Mouse (Mus musculus): ENCODE data around the gene Mxi1. TPM values are rescaled to one million over a fixed set of nuclear protein-coding genes. Genes with fewer than 3 reads are reported as not detected.
"Not testable (repeated sequence)": the region's sequence is repeated elsewhere in the genome, so short reads cannot be mapped to it uniquely, and the experiment has no call there.

Mxi1 gene
- total RNA-seq, 4 experiments from 2014 or later: 38.7 to 49.2 (median 46.0) TPM

- no peak for DNase-seq (ENCODE audit: low spot score)
Observed at GRCm38 (mm10) chr19:53364551-53364950, 54.2 kb downstream of the Mxi1 start.

- DNase-seq (ENCODE audit: low spot score): peak; percentile 77
Observed at GRCm38 (mm10) chr19:53364963-53365362, 54.6 kb downstream of the Mxi1 start.

- no peak for DNase-seq (ENCODE audit: low spot score)
Observed at GRCm38 (mm10) chr19:53366057-53366775, 55.9 kb downstream of the Mxi1 start.

DNA sequence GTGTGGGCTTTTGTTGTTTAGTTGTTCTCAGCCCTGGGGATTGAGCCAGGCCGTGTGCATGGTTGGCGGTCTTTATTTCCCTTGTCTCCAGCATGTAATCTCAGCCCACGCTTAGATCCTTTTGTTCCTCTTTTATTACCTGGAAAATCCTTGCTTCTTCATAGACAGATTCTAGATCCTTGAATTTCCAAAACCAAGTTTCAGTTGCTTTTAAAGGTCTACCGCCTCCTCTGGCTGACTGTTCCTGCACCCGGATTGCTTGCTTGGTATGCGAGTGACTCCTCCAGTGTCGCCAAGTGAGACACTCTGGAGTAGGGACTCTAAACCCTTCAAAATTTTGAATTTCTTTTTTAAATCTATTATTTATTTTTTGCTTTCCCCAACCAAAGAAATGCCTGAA, 56.6 kb downstream of the Mxi1 start:
- DNase-seq (ENCODE audit: low spot score): no peak

GRCm38 (mm10) chr19:53369469-53370043, 59.2 kb downstream of the Mxi1 start:
- DNase-seq (ENCODE audit: low spot score): peak; percentile 79

GRCm38 (mm10) chr19:53370233-53370632, 59.9 kb downstream of the Mxi1 start:
- no peak for DNase-seq (ENCODE audit: low spot score)

DNA sequence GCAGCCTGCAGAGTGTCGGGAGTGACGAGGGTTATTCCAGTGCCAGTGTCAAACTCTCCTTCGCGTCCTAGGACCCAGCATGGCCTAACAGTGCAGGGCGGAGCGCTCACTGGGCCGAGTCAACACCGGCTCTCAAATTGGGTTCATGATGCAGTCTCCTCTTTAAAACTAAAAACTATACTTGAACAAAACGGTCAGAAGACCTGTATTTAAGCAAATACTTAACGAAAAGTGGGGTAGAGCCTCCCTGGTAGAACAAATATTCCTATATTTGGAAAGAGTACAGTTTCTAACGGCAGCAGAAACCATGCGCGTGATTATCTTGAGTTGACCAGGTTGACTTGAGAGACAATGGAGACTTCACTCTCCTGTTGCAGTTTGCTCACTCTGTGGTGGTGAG, 61.3 kb downstream of the Mxi1 start, which contains the start of gene Gm10197:
TSS of gene Gm10197 (minus strand) at position 101 of the 400 bp plus-strand sequence.
- no peak for DNase-seq (ENCODE audit: low spot score)

- DNase-seq (ENCODE audit: low spot score): no peak
Observed at GRCm38 (mm10) chr19:53373570-53373969, 63.3 kb downstream of the Mxi1 start.

- no peak for DNase-seq (ENCODE audit: low spot score)
Observed at GRCm38 (mm10) chr19:53375299-53375698, 65.0 kb downstream of the Mxi1 start.

DNA sequence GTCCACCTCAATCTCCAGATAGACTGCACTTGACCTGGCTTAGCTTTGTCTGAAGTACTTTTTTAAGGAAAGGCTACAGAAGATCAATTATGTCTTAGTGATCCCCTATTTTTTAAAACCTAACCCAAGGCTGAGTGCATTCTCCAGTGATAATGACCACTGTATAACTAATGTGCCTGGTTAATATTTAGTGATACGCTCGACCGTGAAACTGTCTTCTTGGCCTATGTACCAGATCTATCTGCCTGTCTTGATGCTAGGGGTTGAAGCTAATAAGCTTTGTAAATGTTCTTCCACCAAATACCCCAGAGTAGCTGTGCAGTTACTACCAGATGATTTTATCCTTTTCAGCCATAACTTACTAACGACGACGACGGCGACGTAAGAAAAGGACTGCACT, 65.5 kb downstream of the Mxi1 start:
- DNase-seq (ENCODE audit: low spot score): no peak

DNA sequence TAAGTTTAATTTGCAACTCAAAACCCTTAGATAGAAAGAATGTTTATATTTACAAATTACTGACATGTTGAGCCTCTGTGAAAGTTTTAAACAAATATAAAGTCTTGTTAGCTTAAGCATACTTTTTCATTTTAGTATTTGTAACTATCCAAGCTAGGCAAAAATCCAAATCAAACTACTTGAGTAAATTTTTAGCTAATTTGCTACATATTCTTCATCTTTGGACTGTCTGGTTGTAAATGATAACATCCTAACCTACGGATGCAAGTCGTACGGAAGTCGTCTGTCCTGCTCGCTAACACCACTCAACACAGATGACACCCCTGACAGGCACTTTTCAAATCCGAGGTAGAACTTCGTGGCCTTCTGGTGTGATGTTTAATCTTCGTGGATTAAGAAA, 67.3 kb downstream of the Mxi1 start:
- no peak for DNase-seq (ENCODE audit: low spot score)

DNA sequence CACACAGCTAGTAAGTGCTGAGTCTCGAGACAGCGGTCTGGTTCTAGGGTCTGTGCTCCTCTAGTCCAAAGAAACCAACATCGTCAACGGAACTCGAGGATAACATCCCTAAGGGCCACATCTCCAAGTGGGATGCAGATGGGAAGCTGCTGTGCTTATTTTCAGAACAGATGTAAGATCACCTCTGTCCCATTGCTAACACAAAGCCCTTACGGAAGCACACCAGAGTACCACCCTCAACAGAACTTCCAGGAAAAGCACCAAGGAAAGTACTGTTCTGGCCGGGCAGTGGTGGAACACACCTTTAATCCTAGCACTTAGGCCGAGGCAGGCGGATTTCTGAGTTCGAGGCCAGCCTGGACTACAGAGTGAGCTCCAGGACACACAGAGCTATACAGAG, 68.1 kb downstream of the Mxi1 start:
- no peak for DNase-seq (ENCODE audit: low spot score)

DNA sequence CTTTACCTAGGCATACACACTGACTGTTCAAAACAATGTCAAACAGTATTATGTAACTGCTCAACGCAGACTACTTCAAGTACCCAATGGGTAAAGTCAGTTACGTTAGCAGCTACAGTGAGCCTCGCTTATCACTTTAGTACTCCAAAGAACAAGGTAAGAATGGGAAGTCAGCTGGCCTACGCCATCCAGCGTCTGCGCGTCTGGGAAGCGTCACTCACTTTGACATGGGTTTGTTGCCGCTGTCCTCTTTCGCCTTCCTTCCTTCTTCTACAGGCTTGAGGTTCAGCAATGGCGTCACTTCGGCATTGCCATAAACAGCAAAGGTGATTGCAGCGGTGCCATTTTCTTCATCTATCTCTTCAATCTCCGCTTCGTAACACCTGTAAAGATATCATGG, 73.0 kb downstream of the Mxi1 start:
- no peak for DNase-seq (ENCODE audit: low spot score)

DNA sequence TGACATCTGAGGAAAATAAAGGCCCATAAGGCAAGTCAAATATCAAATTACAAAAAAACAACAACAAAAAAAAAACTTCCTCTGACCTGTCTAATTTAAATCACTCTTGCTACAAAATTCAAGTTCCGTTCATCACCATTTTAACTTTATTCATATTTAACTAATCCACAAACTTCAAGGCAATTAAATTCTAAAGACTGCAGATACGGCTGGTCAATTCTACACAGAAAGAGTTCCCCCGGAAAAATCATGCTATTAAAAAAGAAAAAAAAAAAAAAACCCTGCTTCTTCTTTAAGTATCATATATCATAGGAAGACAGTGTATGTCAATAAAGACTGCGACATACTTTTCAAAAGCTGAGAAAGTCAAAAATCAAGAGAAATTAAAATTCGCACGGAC, 79.1 kb downstream of the Mxi1 start:
- DNase-seq (ENCODE audit: low spot score): no peak

GRCm38 (mm10) chr19:53389851-53390431, 79.6 kb downstream of the Mxi1 start:
- DNase-seq (ENCODE audit: low spot score): peak; percentile 24

DNA sequence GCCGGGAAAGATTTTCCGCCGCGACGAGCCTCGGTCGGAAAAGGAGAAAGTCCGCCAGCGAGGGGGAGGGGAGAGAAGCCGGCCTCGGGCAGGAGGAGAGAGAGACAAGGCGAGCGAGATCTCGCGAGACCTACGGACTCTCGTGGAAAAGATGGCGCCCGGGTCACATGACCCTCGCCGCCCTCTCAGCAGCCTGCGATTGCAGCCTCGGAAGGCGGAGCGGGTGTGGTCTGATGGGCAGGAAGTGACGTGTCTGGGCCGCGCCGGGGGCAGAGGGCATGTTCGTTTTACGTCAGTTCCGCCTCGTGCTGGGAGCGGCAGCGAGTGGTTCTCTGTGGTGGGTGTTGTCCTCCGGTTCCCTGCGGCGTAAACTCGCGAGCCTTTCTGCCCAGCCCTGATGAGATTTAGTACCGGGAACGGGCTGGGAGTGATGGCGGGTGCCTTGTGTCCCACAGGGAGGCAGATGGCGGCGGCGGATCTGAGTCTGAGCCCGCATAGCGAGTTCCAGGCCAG, 80.2 kb downstream of the Mxi1 start, which contains the start of gene Smndc1:
TSS of gene Smndc1 (minus strand) at position 84 of the 513 bp plus-strand sequence.
- peak; percentile 98 for DNase-seq (ENCODE audit: low spot score)

GRCm38 (mm10) chr19:53391386-53391785, 81.1 kb downstream of the Mxi1 start:
- no peak for DNase-seq (ENCODE audit: low spot score)

GRCm38 (mm10) chr19:53391787-53392186, 81.5 kb downstream of the Mxi1 start:
- DNase-seq (ENCODE audit: low spot score): no peak

DNA sequence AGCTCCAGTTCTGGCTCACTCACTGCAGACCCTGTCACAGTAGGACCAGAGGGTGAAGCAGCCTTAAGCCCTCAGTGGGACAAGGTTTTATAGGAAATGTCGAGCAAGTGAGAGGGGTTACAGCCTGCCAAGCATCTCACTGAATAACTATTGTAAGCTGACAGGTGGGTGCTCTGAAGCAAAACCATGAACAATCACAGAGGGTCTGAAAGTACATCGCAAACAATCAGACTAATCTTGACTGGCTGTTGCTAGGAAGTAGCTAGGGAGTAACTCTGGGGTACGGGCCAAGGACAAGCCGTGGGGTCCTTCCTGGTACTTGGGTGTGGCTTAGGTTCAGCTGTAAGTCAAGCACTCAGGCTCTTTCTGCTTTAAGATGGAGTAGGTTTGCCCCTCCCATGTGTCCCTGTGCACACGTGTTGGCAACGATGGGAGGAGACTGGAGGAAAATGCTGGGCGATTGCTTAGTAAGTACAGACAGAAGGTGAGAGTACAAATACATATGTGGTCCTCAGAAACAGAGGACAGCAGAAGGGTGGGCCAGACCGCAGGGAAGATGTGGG, 82.5 kb downstream of the Mxi1 start:
- DNase-seq (ENCODE audit: low spot score): no peak

DNA sequence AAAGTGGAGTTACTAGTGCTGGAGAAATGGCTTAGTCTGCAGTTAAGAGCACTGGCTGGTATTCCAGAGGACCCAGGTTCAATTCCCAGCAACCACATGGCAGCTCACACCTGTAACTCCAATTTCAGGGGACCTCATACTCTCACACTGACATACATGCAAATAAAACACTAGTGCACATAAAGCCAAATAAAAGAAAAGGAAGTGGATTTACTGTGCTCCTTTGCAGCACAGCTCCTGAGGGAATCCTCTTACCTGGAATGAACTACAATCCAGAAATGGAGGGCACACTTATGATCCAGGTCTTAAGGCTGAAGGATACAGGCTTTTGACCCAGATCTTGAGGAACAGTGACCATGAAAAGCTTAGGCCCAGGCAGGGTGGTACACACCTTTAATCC, 83.3 kb downstream of the Mxi1 start:
- no peak for DNase-seq (ENCODE audit: low spot score)

- peak; percentile 75 for DNase-seq (ENCODE audit: low spot score)
Observed at GRCm38 (mm10) chr19:53394552-53394951, 84.2 kb downstream of the Mxi1 start.

DNA sequence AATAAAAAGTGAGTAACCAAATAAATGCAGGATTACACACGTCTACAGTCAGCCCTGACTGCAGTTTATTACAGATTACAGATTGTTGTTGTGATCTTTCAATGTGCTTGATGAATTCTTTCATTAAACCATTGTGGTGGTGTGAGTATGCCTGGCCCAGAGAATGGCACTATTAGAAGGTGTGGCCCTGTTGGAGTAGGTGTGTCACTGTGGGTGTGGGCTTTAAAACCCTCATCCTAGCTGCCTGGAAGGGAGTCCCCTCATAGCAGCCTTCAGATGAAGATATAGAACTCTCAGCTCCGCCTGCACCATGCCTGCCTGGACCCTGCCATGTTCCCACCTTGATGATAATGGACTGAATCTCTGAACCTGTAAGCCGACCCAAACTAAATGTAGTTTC, 84.6 kb downstream of the Mxi1 start:
- not testable (repeated sequence) for DNase-seq (ENCODE audit: low spot score)

Data from heart, adult 8-10 months (tissue).